Mouse (Mus musculus) left cerebral cortex, postnatal 14 days (tissue): ENCODE data around the gene Coq2. TPM values are rescaled to one million over a fixed set of nuclear protein-coding genes. Genes with fewer than 3 reads are reported as not detected.
A peak's percentile ranks its signal among the peaks of the same experiment; 100 is the strongest.

Experiments
- DNase-seq, 2 experiments: peaks; one replicate each; pipeline ENCODE4 v3.0.0; 2021 to 2022; ENCODE audit warnings: low spot score in 2 of 2, mixed read lengths in 1 of 2
- intact Hi-C: fragments of 180-260 bp; cut with DNase I; formaldehyde crosslinking; loops from one replicate; pipeline ENCODE4 v1.15.1; 2025
- long read RNA-seq, 2 experiments: library from polyadenylated mRNA; stranded (forward); transcript quantifications; one replicate each; pipeline ENCODE4 v2.0.0; 2021
- total RNA-seq, 2 experiments: library from RNA; stranded (reverse); gene quantifications; 2 replicates each; pipeline ENCODE4 v1.2.3; 2021

Gene Coq2
- 10 to 100 TPM; 63.3 to 64.4 TPM for total RNA-seq
- long read RNA-seq, experiment 1, transcript Coq2-201 (7 exons, 1,743 nt), result major isoform, 61 of 118 reads
- long read RNA-seq, experiment 1, partial matches to known transcripts, result 2 of 118 reads
- long read RNA-seq, experiment 1, other reads (novel, unspliced or antisense), result 54 of 118 reads
- long read RNA-seq, experiment 2, transcript Coq2-201 (7 exons, 1,743 nt), result major isoform, 54 of 104 reads
- long read RNA-seq, experiment 2, partial matches to known transcripts, result 8 of 104 reads
- long read RNA-seq, experiment 2, other reads (novel, unspliced or antisense), result 42 of 104 reads

DNA sequence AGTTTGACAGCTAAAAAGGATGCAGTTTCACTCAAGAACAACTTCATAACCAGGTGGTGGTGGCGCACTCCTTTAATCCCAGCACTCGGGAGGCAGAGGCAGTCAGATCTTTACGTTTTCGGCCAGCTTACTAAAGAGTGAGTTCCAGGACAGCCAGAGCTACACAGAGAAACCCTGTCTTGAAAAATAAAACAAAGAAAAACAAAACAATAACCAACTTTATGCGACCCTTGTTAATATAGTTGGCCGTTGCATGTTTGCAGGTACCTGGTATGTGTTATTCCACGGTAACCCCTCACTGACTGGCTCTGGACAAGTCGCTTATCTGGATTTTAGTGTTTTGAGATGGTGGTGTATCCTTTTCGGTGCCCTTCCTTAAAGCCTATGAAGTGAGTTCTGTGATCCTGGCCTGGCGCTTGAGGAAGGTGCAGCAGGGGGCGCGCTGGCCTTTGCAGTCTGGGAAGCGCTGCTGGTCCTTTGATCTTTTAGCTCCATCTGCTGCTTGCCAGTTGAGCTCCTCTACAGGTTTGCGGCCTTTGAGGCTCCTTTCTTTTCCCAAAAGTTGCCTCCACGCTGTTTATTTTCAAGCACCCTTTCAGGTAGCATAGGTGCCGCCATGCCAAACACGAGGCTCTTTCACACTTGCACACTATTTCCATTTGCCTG lies at the start of gene Coq2:
Gene Coq2, minus strand, starts transcription at position 430 of the 666 bp plus-strand sequence.
- intact Hi-C loops, result loop anchor here (10.0 kb wide), 2 partner anchors 120 to 240 kb away; partner anchors contain the start of genes Helq and Mrps18c
- DNase-seq, result peak; percentile 45 to 76

GRCm38 (mm10) chr5:100719235-100720088 lies 44.5 kb upstream of the Coq2 start, which contains the start of gene Hpse:
TSS of gene Hpse (minus strand) at chr5:100719716.
- no peak for DNase-seq
- intact Hi-C loops, result no loop called here

- intact Hi-C loops, result no loop called here
- no peak for DNase-seq
These were observed 41.8 kb upstream of the Coq2 start for GRCm38 (mm10) chr5:100716762-100717161.

GRCm38 (mm10) chr5:100711219-100711618 lies 36.3 kb upstream of the Coq2 start:
- DNase-seq, result no peak
- intact Hi-C loops, result no loop called here

DNA sequence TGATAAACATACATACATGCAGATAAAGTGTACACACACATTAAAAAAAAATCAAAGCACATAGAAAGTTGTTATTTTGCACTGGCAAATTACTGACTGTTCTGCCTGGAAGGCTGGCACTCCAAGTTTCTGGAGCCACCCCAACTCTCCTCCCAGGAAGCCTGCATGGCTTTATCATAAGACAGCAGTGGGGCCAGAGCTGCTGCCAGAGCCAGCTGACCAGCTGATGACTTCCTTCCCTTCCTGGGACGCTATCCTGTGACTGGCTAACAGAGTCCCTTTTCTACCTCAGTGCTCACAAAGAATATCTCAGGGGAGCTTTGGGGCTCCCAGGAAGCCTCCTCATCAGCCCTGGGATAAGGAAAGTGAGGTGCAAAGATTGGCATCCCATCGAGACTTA lies 35.1 kb upstream of the Coq2 start:
- DNase-seq, result no peak
- intact Hi-C loops, result no loop called here

GRCm38 (mm10) chr5:100709035-100709434 lies 34.1 kb upstream of the Coq2 start:
- no peak for DNase-seq
- intact Hi-C loops, result no loop called here

GRCm38 (mm10) chr5:100706675-100707074 lies 31.7 kb upstream of the Coq2 start:
- no peak for DNase-seq
- intact Hi-C loops, result no loop called here

DNA sequence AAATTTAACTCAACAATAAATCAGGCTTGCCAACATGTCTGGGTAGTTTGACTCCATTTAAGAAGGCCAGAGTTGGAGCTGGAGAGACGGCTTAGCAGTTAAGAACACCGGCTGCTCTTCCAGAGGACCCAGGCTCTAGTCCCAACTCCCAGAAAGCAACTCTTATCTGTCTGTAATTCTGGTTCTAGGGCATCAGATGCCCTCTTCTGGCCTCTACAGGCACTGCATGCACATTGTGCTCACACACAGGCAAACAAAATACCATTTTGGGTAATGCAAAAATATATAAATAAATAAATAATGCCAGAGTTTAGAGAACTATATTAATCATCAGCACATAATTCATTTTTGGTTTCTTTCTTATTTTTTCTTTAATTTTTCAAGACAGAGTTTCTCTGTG lies 29.3 kb upstream of the Coq2 start:
- no peak for DNase-seq

GRCm38 (mm10) chr5:100702325-100702724 lies 27.4 kb upstream of the Coq2 start:
- DNase-seq, result no peak
- intact Hi-C loops, result no loop called here

More for the DNA sequence above, 29.3 kb upstream of the Coq2 start:
- intact Hi-C loops, result no loop called here

GRCm38 (mm10) chr5:100700861-100701620 lies 26.1 kb upstream of the Coq2 start:
- DNase-seq, result no peak
- intact Hi-C loops, result no loop called here

DNA sequence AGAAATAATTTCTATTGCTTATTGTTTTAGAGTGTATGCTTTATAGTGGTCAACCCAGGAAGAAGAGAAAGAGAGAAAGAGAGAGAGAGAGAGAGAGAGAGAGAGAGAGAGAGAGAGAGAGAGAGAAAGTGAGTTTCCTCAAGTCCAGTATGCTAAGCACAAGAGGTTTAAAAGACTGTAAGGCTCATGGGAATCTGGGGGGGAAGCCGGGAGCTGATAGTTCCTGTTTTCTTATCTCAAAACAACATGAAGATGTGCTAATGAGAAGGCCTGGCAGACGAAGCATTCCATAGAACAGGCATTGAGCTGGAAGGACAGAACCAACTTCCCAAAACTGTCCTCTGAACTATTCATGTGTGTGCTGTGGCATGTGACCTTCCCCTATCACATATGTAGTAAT lies 22.9 kb upstream of the Coq2 start:
- no peak for DNase-seq
- intact Hi-C loops, result no loop called here

- DNase-seq, result no peak
- intact Hi-C loops, result no loop called here
These were observed 22.5 kb upstream of the Coq2 start for GRCm38 (mm10) chr5:100697398-100697797.

GRCm38 (mm10) chr5:100685631-100686030 lies 10.7 kb upstream of the Coq2 start:
- DNase-seq, result no peak
- intact Hi-C loops, result no loop called here

DNA sequence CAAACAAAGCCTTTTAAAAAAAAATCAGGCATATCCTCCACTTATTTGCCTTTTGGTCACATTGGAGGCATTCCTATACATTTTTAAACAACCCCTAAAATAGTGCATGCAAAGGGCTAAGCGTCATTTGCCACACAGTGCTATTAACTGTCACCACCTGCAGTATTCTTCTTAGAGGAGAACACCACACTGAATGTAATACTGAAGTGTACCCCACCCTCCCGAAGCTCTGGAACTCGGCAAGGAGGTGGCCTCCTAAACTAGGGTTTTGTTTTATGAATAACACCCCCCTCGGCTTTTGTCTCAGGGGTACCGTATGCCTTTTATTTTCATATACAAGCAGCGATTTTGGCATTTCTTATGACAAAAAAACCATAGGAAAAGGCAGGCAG lies 5.6 kb upstream of the Coq2 start:
- no peak for DNase-seq
- intact Hi-C loops, result no loop called here

DNA sequence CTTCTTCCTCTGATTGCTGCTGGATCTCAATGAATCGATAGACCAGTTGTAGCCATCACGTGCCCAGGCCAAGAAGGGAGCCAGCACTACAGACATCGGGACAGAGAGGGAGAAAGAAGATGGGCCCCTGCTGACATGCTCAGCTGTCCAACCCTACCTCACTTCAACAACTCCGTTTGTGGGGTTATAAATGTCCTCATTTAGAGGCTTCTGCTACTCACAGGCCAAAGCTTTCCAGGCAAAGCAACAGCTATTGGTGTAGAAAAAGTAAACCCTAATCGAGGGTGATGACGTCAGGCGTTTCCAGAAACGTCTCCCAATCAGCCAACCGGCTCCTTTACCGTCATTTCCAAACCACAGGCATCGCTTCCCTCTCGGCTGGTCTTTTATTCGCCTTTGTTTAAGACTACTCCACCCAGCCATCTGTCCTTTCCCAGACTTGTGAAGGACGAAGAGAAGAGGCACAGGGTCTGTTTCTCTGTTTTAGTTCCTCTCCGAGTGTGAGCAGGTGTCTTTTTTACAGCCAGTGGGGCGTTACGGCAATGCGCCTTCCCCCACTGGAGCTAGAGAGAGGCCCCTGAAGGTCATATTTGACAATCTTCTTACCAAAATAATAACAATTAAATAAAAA lies 5.1 kb upstream of the Coq2 start:
- intact Hi-C loops, result loop anchor here (10.0 kb wide), 2 partner anchors 115 to 235 kb away; partner anchors contain the start of genes Helq and Mrps18c
- DNase-seq, result no peak

DNA sequence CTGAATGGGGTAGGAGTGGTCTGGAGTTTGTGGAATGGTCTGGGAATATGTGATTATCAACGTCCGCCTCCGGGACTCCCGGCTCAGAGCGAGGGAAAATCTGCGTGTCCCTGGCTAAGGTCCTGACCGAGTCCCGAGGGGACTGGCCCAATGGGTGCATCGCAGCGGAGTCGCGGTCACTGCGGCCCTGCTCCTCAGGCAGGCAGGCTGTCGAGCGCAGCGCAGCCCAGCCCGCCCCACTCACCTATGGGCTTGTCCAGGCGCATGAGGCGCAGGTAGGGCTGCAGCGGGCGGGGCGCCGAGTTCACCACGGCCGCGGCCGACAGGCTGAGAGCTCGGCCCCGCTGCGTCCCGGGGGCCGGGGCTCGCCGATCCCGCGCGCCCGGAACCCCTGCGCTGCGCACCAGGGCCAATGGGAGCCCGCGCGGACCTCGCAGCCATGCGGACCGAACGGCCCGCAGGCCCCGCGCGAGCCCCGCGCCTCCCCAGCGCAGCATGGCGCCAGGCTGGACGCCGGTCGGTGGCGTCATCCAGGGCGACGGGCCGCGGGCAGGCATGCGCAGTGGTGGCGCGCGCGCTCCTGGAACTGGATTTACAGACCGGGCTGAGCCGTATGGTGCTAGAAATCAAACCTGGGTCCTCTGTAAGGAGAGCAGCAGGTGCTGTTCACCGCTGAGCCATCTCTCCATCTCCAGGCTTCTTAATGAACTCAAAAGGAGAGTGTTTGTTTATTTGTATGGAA lies 1.0 kb downstream of the Coq2 start:
- intact Hi-C loops, result loop anchor here (10.0 kb wide), 2 partner anchors 121 to 241 kb away; partner anchors contain the start of genes Helq and Mrps18c
- peak; percentile 76 to 91 for DNase-seq

DNA sequence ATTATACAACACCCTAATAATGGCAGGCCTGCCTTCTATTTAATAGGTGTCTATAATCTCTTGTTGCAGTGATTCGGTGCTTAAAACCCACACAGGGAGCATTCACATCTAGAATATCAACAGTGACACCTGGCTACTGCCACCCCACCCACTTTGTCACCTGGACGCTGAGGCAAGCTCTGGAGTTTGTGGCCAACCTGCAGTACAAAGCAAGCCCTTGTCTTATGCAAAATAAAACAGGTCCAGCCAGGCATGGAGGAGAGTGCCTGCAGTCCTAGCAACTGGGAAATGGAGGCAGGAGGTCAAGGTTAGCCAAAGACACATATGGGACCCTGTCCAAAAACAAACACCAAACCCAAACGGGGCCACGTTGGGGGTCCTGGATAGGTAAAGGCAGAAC lies 2.5 kb downstream of the Coq2 start:
- DNase-seq, result no peak
- intact Hi-C loops, result loop anchor here (10.0 kb wide), 2 partner anchors 122 to 242 kb away; partner anchors contain the start of genes Helq and Mrps18c

DNA sequence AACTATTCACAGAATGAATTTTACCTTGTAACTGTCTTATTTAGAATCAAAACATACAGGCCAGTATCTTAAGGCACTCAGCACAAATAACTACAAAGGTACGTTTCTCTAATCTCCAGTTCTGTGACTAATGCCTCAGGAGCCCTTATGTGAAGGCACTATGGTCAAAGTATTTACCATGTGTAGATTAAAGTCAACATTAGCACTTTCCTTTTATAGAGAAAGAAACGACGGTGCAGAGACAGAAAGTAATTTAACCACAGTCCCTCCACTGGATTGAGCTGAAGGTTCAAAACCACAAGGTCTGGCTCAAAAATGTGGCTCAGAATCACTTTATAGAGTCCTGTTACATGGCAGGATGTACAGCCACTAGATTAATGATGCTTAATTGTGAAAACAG lies 3.0 kb downstream of the Coq2 start:
- DNase-seq, result no peak
- intact Hi-C loops, result loop anchor here (10.0 kb wide), 2 partner anchors 123 to 243 kb away; partner anchors contain the start of genes Helq and Mrps18c
